Mouse (Mus musculus) embryo, embryonic 10.5 days (tissue): ENCODE measurements around the gene Olfr1355.
"Not testable (repeated sequence)": the region's sequence is repeated elsewhere in the genome, so short reads cannot be mapped to it uniquely, and the experiment has no call there.

ENCODE experiments used
- DNase-seq: peaks from one replicate; pipeline ENCODE4 v3.0.0-alpha.2; 2015; ENCODE audit warnings: low spot score

Olfr1355 gene

GRCm38 (mm10) chr10:78875240-78875639 is at the start of gene Olfr1355:
TSS of gene Olfr1355 (plus strand) at chr10:78875540.
- no peak for DNase-seq

- DNase-seq, result not testable (repeated sequence)
Observed at GRCm38 (mm10) chr10:78840456-78840855, 34.9 kb upstream of the Olfr1355 start.

- DNase-seq, result no peak
Observed at GRCm38 (mm10) chr10:78852066-78852465, 23.3 kb upstream of the Olfr1355 start, which contains the start of gene Olfr1356. TSS of gene Olfr1356 (minus strand) at chr10:78852166.

GRCm38 (mm10) chr10:78912871-78913270 is 37.5 kb downstream of the Olfr1355 start, which contains the start of gene Olfr1354:
TSS of gene Olfr1354 (plus strand) at chr10:78913171.
- DNase-seq, result not testable (repeated sequence)
